Mouse (Mus musculus) megakaryocyte, embryonic 14.5 days (primary cell): ENCODE data around the gene Glp2r.

ENCODE experiments used
- FLI1 ChIP-seq: IDR thresholded peaks from 2 replicates; pipeline ENCODE4 v1.6.1; 2012; ENCODE audit warnings: low read length, inconsistent platforms, mixed read lengths
- GATA1 ChIP-seq: IDR thresholded peaks from 3 replicates; pipeline ENCODE4 v1.6.1; 2012; ENCODE audit warnings: mixed read lengths, low read length, inconsistent platforms, borderline replicate concordance

DNA sequence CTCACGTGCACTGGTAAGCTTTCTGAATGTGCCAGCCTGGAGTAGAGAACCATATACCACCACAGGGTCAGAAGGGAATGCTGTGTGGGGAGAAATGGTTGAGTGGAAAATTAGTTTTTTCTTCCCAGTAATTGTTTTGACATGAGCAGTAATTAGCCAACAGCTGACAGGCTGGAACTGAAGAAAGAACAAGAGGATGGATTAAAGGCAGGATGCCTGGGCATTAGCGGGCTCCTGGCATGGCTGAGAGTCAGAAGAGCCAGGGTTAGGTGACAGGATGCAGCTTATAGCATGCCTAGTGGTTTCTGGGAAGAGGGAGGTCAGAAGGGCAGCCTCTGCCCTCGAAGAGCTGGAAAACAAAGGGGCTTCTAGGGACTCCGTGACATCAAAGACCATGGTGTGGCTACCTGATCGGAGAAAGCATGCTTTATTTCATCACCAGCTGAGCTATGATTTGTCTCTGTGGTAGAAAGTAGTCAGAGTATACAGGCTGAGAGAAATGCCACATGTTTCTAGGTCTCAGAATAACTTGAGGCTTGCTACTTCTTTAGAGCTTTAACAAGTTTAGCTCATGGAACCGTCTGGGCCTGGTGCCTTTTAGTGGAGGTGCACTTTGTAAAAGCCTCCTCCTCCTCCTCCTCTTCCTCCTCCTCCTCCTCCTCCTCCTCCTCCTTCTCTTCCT, 133.9 kb downstream of the Glp2r start:
- TF ChIP-seq GATA1 (no peak), FLI1 (no peak)
